Mouse (Mus musculus) embryo, embryonic 10 days (tissue): ENCODE results near the gene Gm10282.

Experiments used
- DNase-seq: peaks from one replicate; pipeline ENCODE4 v3.0.0-alpha.2; 2015; ENCODE audit warnings: low spot score

The Gm10282 gene

DNA sequence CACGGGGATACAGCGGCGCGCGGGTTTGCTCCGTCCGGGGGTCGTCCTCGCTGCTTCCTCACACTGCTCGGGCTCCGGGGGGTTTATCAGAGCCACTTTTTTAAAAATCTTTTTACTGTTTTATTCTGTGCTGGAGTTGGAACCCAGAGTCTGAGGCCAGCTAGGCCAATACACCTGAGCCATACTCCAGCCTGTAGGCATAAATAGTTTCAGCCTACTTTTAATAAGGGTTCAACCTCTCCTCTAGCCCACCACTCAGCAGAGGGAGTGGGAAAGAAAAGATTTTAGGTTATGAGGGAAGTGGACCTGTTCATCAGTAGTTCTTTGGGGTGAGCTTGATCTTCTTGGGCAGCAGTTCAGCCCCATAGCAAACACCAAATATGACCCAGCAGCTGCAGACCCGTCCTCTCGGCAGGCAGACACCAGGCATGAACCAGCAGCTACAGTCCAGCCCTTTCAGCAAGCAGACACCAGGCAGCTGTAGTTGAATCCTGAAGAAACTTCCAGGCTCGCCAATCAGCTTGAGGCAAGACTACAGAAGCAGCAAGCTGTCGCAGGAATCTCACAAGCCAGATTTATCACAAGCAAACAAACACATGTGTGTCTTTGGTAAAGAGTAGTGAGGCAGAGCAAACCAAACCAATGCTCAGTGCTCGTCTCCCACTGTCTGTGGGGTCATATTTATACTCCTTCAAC, at the start of gene Gm10282:
Gene Gm10282, minus strand, starts transcription at position 51 of the 696 bp plus-strand sequence.
- DNase-seq: no peak

DNA sequence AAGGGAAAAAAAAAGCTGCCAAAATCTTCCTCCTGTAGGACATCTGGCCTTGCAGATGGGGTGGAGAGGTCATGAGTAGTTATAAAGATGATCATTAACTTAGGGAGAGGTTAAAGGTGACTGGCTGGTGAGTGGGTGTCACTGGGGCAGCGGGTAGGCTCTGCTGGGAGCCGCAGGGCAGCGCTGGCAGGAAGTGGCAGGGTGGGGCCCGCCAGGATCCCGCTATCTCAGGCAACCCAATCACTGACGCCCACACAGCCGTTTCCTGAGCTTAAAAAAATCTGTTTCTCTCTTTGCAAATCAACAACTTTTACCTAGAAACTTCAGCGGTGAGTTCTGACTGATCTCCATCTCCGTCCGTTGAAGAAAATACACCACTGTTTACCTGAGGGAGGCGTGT, 49.2 kb upstream of the Gm10282 start:
- no peak for DNase-seq

DNA sequence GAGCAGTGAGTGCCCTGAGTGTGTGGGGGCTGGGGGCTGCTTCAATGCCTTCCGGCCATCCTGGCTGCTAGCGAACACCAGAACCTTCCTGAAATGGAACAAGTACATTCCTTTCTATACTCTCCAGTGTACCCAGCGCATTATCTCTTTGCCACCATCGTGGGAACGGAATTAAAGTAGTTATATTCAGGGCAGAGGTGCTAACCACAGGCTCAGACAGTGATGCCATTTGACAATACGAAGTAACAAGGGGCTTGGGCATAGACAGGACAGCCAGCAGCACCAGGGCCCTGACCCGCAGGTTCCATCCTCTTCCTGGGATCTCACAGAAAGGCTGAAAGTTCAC, 48.6 kb upstream of the Gm10282 start:
- DNase-seq: no peak

DNA sequence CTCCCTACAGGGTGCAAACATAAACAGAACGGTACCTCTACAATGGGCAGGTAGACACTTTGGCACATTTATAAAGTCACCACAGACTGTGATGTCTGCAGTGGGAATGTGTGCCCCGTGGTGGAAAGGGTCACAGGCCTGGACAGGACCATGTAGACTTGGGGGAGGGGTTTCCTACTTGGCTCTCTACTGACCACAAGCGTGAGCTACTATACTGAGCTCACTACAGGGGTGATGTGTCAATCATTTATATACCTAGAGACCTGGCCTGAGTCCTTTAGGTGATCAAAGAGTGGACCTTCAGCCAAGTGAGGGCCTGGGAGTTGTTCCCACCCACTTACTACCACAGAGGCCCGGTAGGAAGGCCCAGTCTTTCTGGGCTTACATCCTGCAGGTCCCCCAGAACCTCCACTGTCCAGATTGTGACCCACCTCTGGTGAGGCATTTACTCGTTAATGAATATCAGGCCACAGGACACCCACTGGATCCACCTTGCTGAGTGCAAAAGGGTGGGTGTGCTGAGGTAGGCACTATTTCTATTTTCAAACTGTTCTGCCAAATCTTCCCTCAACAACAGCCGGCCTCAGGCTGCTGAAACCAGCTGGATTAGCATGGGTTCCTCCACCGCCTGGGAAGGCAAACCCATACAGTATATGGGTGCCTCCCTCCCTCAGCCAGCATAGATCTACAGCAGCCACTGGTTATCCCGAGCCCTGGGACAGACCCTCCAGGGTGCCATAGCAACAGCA, 48.1 kb upstream of the Gm10282 start:
- no peak for DNase-seq

DNA sequence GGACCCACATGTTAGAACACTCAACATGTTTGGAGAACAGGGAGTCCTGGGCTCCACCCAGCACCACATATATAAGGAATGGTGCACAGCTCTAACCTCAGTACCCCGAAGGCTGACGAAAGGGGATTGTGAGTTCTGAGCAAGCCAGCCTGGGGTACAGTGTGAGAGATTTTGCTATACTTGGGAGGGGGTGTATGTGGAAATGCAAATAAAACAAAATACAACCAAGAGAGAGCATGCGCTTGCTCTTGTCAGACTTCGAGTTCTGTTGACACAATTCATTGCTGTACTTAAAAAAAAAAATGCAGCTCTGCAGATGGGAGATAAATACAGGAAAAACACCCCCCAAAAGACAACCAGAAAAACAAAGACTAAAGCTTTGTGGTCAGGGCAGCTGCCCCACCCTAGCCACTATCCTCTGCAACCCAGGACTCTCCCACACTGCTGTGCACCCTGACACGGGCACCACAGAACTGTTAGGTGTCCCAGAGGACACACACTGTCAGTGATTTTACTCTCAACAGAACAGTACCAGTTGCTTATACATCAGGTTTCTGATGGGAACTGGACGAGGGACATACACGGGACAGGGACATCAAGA, 46.4 kb upstream of the Gm10282 start:
- DNase-seq: no peak

DNA sequence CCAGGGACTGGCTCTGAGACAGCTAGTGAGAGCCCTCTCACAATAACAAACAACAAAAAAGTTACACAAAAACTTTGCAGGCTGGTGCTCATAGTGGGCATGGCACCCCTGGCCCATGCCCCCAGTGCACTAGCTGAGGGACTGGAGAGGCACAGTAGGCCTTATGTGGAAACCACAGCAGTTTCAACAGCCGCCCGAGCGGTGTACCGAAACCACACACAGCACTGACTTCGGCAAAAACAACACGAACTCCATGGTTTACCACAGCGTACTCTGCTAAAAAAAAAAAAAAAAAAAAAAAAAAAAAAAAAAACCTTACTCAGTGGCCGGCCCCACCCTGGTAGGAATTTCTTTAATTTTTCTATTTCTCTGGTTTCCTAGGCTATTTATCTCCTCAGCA, 45.7 kb upstream of the Gm10282 start:
- DNase-seq: no peak

DNA sequence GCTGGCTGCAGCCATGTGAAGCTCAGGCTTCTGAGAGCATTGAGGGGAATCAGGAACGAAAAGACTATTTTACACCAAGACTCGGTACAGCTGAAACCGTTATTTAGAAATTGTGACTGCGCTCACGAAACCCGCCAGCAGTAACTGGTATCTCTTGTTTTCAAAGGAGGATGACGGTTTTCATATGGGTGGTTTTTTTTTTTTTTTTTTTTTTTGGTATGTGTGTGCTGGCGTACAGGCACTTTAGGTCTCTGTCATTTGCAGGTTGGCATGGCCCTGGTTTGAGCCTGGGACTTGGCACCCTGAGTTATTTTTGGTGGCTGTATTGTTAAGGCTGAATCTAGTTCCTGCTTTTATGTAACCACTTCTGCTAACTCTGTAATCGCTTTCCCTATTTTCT, 44.8 kb upstream of the Gm10282 start:
- no peak for DNase-seq

DNA sequence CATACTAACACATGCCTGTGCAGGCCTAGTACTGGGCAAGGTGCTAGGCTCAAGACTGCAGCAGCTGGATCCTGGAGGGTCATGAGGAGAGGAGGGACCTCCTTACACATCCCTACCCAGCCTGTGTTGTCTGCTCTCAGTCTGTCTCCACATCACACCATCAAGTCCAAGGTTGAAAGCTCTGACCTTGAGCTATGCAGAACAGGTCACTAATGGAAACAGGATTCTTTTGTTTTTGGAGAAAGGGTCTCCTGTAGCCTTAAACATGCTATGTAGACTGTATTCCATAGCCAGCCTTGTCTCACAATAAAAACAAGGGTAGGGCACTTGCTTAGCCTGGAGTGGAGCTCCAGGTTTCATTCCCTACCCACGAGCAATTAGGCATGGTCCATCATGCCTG, 43.9 kb upstream of the Gm10282 start:
- no peak for DNase-seq

DNA sequence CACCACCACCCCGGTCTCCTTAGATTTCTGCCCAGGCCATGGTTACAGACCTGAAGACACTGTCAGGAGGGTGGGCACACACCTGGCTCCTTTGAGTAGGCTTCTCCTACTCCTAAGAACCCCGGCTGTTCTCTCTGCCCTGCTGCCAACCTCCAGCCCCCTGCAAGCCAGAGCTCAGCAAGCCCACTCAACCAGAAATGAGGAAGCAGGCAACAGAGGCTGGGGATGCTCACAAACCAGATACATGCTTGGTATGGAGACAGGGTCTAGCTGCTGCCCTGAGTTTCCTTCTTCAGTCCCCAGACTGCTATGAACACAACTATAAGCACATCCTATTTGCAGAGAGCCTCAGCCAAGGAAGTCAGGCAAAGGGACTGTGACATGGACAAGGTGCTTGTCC, 43.1 kb upstream of the Gm10282 start:
- DNase-seq: no peak

DNA sequence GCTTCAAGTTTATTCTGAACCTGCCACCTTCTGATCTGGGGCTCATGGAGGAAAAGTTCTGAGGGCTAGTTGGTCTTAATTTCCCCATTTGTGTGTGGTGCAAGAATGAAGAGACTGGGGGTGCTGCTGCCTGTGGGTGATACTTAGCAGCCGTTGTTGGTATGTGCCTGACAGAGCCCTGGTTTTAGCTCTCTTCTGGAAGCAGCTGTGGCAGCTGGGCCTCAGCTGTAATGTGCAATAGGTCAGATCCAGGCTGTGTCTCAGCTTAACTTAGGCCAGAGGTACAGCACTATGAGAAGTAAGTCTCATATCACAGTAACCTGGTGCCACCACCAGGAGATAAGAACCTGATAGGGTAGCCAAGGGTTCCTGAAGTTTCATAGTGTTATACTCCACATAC, 42.5 kb upstream of the Gm10282 start:
- DNase-seq: no peak

DNA sequence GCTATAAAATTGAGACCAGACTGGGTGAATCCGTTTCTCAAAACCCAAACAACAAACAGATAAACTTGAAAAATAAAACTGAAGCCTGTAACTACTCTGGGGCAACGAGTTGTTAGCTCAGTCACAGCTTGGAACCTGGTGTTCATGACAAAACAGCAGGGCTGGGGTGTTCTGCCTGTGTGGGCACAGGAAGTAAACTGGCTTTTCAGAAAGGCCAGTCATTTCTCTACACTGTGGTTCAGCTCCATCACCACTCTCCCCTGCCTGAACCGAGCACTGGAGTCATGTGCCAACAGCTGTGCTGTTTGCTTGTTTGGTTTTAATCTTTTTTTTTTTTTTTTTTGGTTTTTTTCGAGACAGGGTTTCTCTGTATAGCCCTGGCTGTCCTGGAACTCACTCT, 38.7 kb upstream of the Gm10282 start:
- DNase-seq: no peak

DNA sequence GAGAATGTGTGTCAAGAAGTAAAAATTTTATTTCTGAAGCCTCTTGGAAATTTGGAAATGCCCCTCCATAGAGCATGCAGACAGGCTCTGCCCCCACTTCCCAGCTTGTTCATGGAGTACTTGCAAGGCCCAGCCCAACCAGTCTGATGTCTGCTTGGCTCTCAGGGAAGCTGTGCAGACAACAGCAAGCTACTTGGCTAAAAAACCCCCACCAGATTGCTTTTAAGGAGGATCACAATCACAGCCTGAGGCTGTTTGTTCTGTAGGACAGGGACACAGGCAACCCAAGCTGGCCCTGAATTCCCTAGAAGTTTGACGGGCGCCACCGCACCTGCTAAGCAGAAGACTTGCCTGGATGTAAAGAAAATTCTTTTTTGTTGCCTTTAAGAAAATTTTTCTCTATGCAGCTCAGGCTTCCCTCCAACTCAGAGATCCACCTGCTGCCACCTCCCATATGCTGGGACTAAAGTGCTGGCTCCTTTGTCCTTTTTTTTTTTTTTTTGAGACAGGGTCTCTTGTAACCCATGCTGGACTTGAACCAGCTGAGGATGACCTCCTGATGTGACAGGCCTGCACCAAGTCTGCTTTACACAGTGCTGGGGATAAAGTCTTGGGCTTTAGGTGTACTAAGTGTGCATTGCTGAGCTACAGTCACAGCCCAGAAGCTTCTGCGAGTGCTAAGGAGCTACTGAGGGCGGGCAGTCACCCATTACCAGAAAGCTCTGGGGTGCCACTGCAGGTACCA, 37.7 kb upstream of the Gm10282 start:
- DNase-seq: no peak

DNA sequence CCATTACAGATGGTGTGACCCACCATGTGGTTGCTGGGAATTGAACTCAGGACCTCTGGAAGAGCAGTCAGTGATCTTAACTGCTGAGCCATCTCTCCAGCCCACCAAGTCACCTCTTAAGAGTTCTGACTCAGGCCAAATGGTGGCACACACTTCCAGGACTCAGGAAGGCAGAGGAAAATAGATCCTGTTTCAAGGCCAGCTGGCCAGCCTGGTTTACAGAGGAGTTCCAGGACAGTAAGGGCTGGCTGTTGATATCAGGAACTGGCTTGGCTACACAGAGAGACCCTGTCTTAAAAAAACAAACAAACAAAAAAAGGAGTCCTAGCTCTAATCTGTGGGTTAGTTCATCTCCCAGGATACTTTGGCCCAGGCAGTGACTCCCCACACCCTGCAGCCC, 32.0 kb upstream of the Gm10282 start:
- DNase-seq: no peak

DNA sequence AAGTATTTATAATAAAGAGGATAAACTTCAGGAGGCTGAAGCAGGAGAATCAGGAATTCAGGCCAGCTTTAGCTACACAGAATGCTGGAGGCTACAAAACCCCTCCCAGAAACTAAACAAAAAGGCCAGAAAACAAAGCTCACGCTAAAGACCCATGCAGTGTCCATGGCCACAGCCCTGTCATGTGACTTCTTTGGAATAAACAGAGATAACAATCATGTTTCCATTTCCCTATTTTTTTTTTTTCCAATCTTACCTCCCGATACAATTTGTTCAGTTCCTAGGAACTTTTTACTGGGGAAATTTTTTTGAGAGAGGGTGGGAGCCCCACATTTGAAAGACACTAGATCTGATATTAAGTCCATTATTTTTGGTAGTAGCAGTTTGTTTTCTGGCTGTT, 31.2 kb upstream of the Gm10282 start:
- DNase-seq: no peak

DNA sequence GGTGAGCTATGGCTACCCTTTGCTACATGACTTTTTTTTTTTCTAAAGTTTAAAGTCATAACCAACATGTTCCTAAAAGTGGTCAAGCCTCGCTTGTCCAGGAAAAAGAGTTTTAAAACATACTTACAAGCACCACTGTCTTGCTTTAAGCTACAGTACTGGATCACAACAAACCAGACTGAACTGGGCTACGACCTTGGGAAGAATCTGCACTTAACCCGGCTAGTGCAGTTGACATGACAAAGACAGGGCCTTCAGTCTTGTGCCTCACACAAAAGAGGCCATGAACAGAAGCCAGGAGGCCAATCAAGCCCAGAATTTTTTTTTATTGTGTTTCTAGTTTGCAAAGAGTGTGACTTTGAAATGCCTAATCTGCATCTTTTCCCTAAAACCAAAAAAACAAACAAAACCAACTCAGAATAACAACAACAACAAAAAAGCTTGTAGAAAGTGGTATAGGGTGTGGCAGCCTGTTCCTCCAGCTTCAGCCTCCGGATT, 29.1 kb upstream of the Gm10282 start:
- DNase-seq: no peak

DNA sequence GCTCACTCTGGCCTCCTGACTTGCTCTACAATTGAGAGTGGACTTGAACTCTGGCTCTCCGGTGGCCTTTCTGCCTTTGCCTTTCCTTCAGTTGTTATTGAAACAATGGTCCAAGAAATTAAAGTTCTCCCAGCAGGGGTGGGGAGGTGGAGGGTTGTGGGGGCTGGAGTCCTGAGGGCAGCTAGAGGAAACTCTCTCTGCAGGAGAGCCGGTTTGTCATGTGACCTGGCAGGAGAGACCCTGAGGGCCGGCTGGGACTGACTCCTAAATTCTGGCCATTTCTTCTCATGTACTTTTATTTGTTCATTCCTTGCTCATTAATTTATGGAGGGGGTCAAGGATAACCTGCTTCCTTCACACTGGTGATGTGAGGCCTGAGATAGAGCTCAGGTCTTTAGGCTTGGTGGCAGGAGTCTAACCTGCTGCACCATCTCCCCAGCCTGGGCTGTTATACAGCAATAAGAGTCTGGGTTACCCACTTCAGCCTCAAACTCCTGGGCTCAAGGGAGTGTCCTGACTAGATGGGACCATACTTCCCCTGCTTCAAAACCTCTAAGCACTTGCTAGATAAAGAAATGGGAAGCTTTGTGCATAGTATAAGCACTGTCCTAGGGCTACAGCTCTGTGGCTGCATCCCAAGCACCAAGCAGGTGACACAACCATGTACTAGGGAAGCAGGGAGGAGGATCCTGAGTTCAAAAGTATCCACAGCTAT, 28.5 kb upstream of the Gm10282 start:
- DNase-seq: no peak

DNA sequence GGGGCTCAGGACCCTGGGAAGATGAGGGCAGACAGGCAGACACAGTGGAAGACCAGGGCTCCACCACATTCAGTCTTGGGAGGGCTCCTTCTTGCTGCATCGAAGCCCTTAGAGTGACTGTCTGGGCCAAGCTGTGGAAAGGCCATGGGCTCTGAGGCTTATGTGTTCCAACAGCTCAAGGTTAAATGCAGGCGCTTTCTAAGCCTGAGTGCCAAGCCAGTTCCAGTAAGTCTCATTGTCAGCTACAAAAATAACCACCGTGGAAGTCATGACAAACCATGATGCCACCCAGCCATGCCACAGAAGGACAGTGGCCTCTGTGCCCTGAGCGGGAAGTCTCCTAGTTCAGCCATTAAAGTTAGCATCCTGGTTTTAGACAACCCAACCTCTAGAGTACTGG, 26.6 kb upstream of the Gm10282 start:
- DNase-seq: no peak

DNA sequence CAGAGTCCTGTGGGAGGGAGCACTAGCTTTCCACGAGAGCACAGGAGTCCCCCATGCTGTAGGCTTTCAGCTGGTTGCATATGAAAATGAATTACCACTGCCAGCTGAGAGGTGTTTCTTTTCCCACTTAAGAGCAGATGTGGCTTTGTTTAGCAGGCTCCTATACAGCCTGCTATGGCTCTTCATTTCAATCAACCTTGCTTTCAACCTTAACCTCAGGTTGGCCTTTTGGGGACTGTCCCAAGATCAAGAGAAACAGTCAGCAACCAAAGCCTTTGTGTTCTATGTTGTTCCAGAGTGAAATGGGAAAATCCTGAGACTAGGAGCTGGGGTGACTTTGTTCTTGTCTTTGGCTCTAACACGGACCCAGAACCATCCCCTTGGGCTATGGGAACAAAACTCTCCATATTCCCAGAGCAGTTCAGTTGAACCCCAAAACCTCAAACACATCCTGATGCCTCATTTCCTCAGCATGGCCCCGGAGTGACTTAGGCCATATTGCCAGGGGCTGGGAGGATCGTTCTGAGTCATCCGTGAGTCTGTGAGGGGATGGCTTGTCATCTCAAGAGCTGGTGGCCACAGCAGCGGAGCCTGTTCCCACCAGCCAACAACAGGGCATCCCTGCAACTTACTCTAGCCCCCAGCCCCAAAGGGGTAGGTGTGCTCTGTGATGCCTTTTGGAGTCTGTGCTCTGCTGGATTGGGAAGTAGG, 25.9 kb upstream of the Gm10282 start:
- DNase-seq: no peak

DNA sequence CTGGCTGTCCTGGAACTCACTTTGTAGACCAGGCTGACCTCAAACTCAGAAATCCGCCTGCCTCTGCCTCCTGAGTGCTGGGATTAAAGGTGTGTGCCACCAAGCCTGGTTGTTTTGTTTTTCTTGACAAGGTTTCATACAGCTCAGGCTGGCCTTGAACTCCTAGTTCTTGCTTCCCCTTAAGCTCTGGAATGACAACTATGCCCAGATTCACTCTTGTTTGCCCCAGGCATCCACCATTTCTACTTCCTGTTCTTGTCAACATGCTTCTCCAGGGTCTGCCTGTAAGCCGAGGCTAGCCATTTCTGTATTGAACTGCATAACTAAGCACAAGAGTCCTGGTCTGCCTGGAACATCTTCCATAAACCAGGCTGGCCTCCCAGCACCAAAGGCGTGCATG, 24.1 kb upstream of the Gm10282 start:
- DNase-seq: no peak

DNA sequence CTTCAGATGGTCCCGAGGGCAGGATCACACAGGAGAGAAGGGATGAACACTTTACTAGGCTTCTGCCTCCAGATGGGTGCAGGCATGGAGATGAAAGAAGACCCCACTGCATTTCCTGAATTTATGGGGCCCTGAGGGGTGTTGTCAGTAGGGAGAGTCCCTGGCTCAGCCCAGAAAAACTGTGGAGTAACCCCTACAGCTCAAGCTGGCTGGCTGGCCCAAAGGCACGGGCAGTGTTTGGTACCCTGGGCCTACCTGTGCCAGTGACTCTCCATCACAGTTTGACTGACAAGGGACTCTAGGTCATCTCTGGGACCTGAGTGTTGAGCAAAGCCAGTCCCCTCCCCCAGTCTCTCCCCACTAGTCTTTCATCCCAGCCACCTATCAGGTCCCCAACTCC, 19.6 kb upstream of the Gm10282 start:
- DNase-seq: no peak

DNA sequence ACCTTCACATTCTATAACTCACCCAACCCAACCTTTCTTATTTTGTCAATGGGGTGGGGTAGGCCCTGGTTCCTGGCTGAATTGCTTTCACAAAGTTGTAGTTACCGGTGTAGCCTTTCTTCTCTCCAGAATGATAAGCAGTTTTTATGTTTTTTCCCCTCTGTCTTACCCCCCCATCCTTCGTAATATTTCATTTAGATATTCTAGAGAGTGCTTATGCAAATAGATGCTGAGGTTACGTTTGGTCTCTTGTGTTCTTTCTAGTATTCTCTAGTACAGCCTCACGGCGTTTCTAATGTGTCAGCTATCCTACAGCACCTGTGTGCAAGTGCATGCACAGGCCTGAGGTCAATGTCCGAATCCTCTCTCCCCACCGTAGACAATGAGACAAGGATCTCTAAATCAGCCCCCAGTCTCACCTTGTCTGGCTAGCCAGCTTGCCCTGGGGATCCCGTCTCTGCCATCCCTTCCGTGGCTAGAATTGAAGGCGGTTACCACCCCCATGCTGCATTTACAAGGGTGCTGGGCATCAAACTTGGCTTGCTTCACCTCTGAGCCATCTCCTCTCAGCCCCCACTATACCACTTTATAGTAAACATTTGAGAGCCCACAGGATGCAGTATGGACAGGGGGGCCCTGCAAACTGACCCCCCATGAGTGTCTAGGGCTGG, 19.1 kb upstream of the Gm10282 start:
- no peak for DNase-seq
